Mouse (Mus musculus) CH12.LX (cell line): ENCODE data around the gene Pde9a. TPM values are rescaled to one million over a fixed set of nuclear protein-coding genes. Genes with fewer than 3 reads are reported as not detected.

Experiments used
- DNase-seq: peaks from one replicate; pipeline ENCODE4 v3.0.0-alpha.2; 2013; ENCODE audit errors: extremely low read depth
- H3K27ac ChIP-seq: 2 replicates; pipeline ENCODE4 v1.5.1; 2012; ENCODE audit warnings: low read depth, mild to moderate bottlenecking, control low read depth, moderate library complexity; ENCODE audit not compliant: insufficient read depth
- H3K27me3 ChIP-seq: replicated peaks from 2 replicates; pipeline ENCODE3; 2012; ENCODE audit warnings: inconsistent platforms
- H3K36me3 ChIP-seq, 2 experiments: replicated peaks in 1 of 2; 2 replicates each; pipeline versions ENCODE3 to v1.6.1; 2012; ENCODE audit warnings: inconsistent platforms in 1 of 2, low read length in 1 of 2, mild to moderate bottlenecking in 1 of 2, mixed read lengths in 1 of 2, moderate library complexity in 1 of 2; ENCODE audit not compliant: control insufficient read depth in 1 of 2, insufficient read depth in 1 of 2
- H3K4me1 ChIP-seq, 2 experiments: 2 replicates each; pipeline ENCODE4 v1.6.1; 2012; ENCODE audit warnings: inconsistent platforms in 1 of 2, moderate library complexity in 1 of 2; ENCODE audit not compliant: insufficient read depth in 2 of 2, control insufficient read depth in 1 of 2
- H3K4me2 ChIP-seq: 2 replicates; pipeline ENCODE4 v1.6.1; 2012; ENCODE audit warnings: low read depth, mild to moderate bottlenecking, control low read depth; ENCODE audit not compliant: poor library complexity, insufficient read depth, severe bottlenecking
- H3K4me3 ChIP-seq, 3 experiments: fragments of 150-350 bp in 1 of 3; sonication (generic) in 1 of 3; replicated peaks in 1 of 3; 2 replicates each; pipeline versions ENCODE3 to v1.5.1; 2011 to 2012; ENCODE audit warnings: low read depth in 2 of 3, low read length in 2 of 3, mild to moderate bottlenecking in 2 of 3, moderate library complexity in 2 of 3, control low read depth in 1 of 3, improper control_type of control experiment in 1 of 3, inconsistent platforms in 1 of 3, mixed read lengths in 1 of 3; ENCODE audit not compliant: poor library complexity in 1 of 3
- H3K79me2 ChIP-seq: replicated peaks from 2 replicates; pipeline ENCODE4 v1.6.1; 2012; ENCODE audit warnings: mild to moderate bottlenecking, moderate library complexity; ENCODE audit not compliant: control insufficient read depth, poor library complexity, insufficient read depth, severe bottlenecking; ENCODE audit errors: extremely low read depth
- H3K9ac ChIP-seq: 2 replicates; pipeline ENCODE4 v1.6.1; 2012; ENCODE audit warnings: low read depth, mild to moderate bottlenecking, control low read depth, moderate library complexity; ENCODE audit not compliant: insufficient read depth
- H3K9me3 ChIP-seq: replicated peaks from 2 replicates; pipeline ENCODE3; 2012; ENCODE audit warnings: low read length, inconsistent platforms, mixed read lengths
- CHD1 ChIP-seq: IDR thresholded peaks from 2 replicates; pipeline ENCODE4 v1.6.1; 2012; ENCODE audit warnings: low read depth, low read length, improper control_type of control experiment, inconsistent platforms
- CTCF ChIP-seq, 2 experiments: IDR thresholded peaks in 1 of 2; conservative IDR thresholded peaks in 1 of 2; 2 replicates each; pipeline ENCODE4 v1.5.1; 2011 to 2012; ENCODE audit warnings: low read depth in 2 of 2, low read length in 2 of 2, improper control_type of control experiment in 1 of 2, inconsistent platforms in 1 of 2, mild to moderate bottlenecking in 1 of 2, moderate library complexity in 1 of 2
- ELF1 ChIP-seq: IDR thresholded peaks from 2 replicates; pipeline ENCODE4 v1.6.1; 2014; ENCODE audit warnings: low read depth, mild to moderate bottlenecking, inconsistent platforms, low read length, improper control_type of control experiment
- ETS1 ChIP-seq: conservative IDR thresholded peaks from 2 replicates; pipeline ENCODE4 v1.6.1; 2012; ENCODE audit warnings: low read depth, mild to moderate bottlenecking, inconsistent platforms, low read length, improper control_type of control experiment, moderate library complexity
- GABPA ChIP-seq: IDR thresholded peaks from 2 replicates; pipeline ENCODE4 v1.6.1; 2012; ENCODE audit warnings: low read depth, low read length, improper control_type of control experiment, inconsistent platforms; ENCODE audit not compliant: insufficient replicate concordance
- MAX ChIP-seq: IDR thresholded peaks from 2 replicates; pipeline ENCODE4 v1.6.1; 2011; ENCODE audit warnings: low read length, improper control_type of control experiment
- MAZ ChIP-seq: IDR thresholded peaks from 2 replicates; pipeline ENCODE4 v1.6.1; 2012; ENCODE audit warnings: low read depth, mild to moderate bottlenecking, inconsistent platforms, low read length, improper control_type of control experiment, moderate library complexity
- MEF2A ChIP-seq: IDR thresholded peaks from 2 replicates; pipeline ENCODE4 v1.6.1; 2014; ENCODE audit warnings: low read depth, mild to moderate bottlenecking, inconsistent platforms, low read length, improper control_type of control experiment, borderline replicate concordance
- NRF1 ChIP-seq: IDR thresholded peaks from 2 replicates; pipeline ENCODE4 v1.6.1; 2014; ENCODE audit warnings: low read depth, mild to moderate bottlenecking, inconsistent platforms, low read length, improper control_type of control experiment, moderate library complexity
- POLR2A ChIP-seq: IDR thresholded peaks from 2 replicates; pipeline ENCODE4 v1.6.1; 2011; ENCODE audit warnings: low read depth, mild to moderate bottlenecking, improper control_type of control experiment, low read length
- RAD21 ChIP-seq: IDR thresholded peaks from 2 replicates; pipeline ENCODE4 v1.6.1; 2011; ENCODE audit warnings: low read depth, mild to moderate bottlenecking, low read length, improper control_type of control experiment, moderate library complexity
- RCOR1 ChIP-seq: conservative IDR thresholded peaks from 2 replicates; pipeline ENCODE4 v1.6.1; 2012; ENCODE audit warnings: low read depth, mild to moderate bottlenecking, inconsistent platforms, low read length, improper control_type of control experiment
- SMC3 ChIP-seq: IDR thresholded peaks from 2 replicates; pipeline ENCODE4 v1.6.1; 2011; ENCODE audit warnings: low read depth, low read length, improper control_type of control experiment
- USF1 ChIP-seq: IDR thresholded peaks from 2 replicates; pipeline ENCODE4 v1.6.1; 2014; ENCODE audit warnings: low read depth, mild to moderate bottlenecking, inconsistent platforms, low read length, improper control_type of control experiment
- dilution Hi-C: fragments of 300-500 bp; cut with MboI; formaldehyde crosslinking; loops from 2 replicates; pipeline ENCODE4 v1.14.3; 2020; ENCODE audit warnings: low sequenced_read_pairs; ENCODE audit not compliant: extremely low pct_unique_long_range_greater_than_20kb, extremely low pct_ligation_motif_present
- in situ Hi-C: fragments of 300-500 bp; cut with MboI; formaldehyde crosslinking; loops from 3 replicates; pipeline ENCODE4 v1.14.3; 2019; ENCODE audit warnings: low sequenced_read_pairs, low pct_ligation_motif_present, low pct_unique_long_range_greater_than_20kb, mixed read lengths
- polyA plus RNA-seq: library from polyadenylated mRNA; unstranded; fragments of >175 nt; gene quantifications from 2 replicates; pipeline ENCODE4 v1.2.1, GENCODE M21; 2012; ENCODE audit warnings: low read depth; ENCODE audit not compliant: insufficient read length
- total RNA-seq, 2 experiments: library from RNA; depleted of rRNA; stranded (reverse); fragments of 300-350 nt in 1 of 2; fragments of >200 nt in 1 of 2; gene quantifications; 2 replicates each; pipeline ENCODE4 v1.2.3; 2012 to 2014

Pde9a gene
- total and polyA plus RNA-seq, 3 experiments, result not detected

- DNase-seq, result no peak
- Histone ChIP-seq H3K4me3 (no peak overlapping the region), H3K36me3 (no peaks in the 10 kb centered on the region), H3K27ac (no peak overlapping the region), H3K4me2 (no peak overlapping the region), H3K4me1 (peaks cover 21 to 39% of the 10 kb centered on the region in 2 experiments), H3K9ac (no peak overlapping the region), H3K9me3 (no peaks in the 10 kb centered on the region), H3K27me3 (peaks cover 9% of the 10 kb centered on the region), H3K79me2 (no peaks in the 10 kb centered on the region)
- dilution Hi-C loops (no loop called here), in situ Hi-C loops (no loop called here)
- no peak for TF ChIP-seq SMC3
- TF ChIP-seq RCOR1, result no peak
- no peak for TF ChIP-seq GABPA
- TF ChIP-seq POLR2A, result no peak
- TF ChIP-seq USF1, result no peak
- no peak for TF ChIP-seq MEF2A
- peak; percentile 32 for TF ChIP-seq RAD21
- TF ChIP-seq CTCF (conservative IDR thresholded peaks at IDR 0.05 in 1 of 2, IDR thresholded peaks at IDR 0.05 in 1 of 2; ENCODE audit: low read depth in 2 of 2, low read length in 2 of 2), result peak in 1 of 2 experiments; percentile 20; a peak in 2 of 4 replicates
- TF ChIP-seq NRF1, result no peak
- no peak for TF ChIP-seq CHD1
These were observed 36.4 kb downstream of the Pde9a start for GRCm38 (mm10) chr17:31422381-31422780.

GRCm38 (mm10) chr17:31423020-31423419 is 37.0 kb downstream of the Pde9a start:
- H3K9ac ChIP-seq, result no peak overlapping the region
- dilution Hi-C loops, result no loop called here
- no peak overlapping the region for H3K4me3 ChIP-seq
- in situ Hi-C loops, result no loop called here
- no peaks in the 10 kb centered on the region for H3K36me3 ChIP-seq
- no peak for TF ChIP-seq ETS1
- 0 out of 2 replicates have a peak, but pooled peaks have one; percentile 33 for TF ChIP-seq MAZ
- peaks cover 21 to 39% of the 10 kb centered on the region in 2 experiments for H3K4me1 ChIP-seq
- no peak overlapping the region for H3K27ac ChIP-seq
- H3K79me2 ChIP-seq, result no peaks in the 10 kb centered on the region
- no peaks in the 10 kb centered on the region for H3K9me3 ChIP-seq
- peak; percentile 40 for DNase-seq
- H3K4me2 ChIP-seq, result no peak overlapping the region
- H3K27me3 ChIP-seq, result peaks cover 9% of the 10 kb centered on the region

- peaks cover 4% of the 10 kb centered on the region for H3K9me3 ChIP-seq
- no peak overlapping the region for H3K4me3 ChIP-seq
- no peak overlapping the region for H3K4me2 ChIP-seq
- in situ Hi-C loops, result no loop called here
- no peak for DNase-seq
- peaks cover 21 to 39% of the 10 kb centered on the region in 2 experiments for H3K4me1 ChIP-seq
- H3K79me2 ChIP-seq, result no peaks in the 10 kb centered on the region
- no peak overlapping the region for H3K9ac ChIP-seq
- H3K27ac ChIP-seq, result no peak overlapping the region
- no peaks in the 10 kb centered on the region for H3K36me3 ChIP-seq
- H3K27me3 ChIP-seq, result peaks cover 6% of the 10 kb centered on the region
- dilution Hi-C loops, result no loop called here
- 0 out of 2 replicates have a peak, but pooled peaks have one; percentile 5 for TF ChIP-seq ELF1
- no peak for TF ChIP-seq MAX
- TF ChIP-seq NRF1, result 0 out of 2 replicates have a peak, but pooled peaks have one; percentile 31
These were observed 38.3 kb downstream of the Pde9a start for GRCm38 (mm10) chr17:31424358-31424757.
